Mouse (Mus musculus) layer of hippocampus, postnatal 14 days (tissue): ENCODE measurements around the gene Nr1h2. TPM values are rescaled to one million over a fixed set of nuclear protein-coding genes. Genes with fewer than 3 reads are reported as not detected.

ENCODE experiments used
- DNase-seq, 2 experiments: peaks; one replicate each; pipeline ENCODE4 v3.0.0; 2021 to 2022; ENCODE audit warnings: low spot score in 2 of 2, mixed read lengths in 1 of 2
- long read RNA-seq, 2 experiments: library from polyadenylated mRNA; stranded (forward); transcript quantifications; one replicate each; pipeline ENCODE4 v2.0.0; 2021
- total RNA-seq, 2 experiments: library from RNA; stranded (reverse); gene quantifications; 2 replicates each; pipeline ENCODE4 v1.2.3; 2021

Nr1h2 gene
- 10 to 100 TPM; 58.7 to 63.2 TPM for total RNA-seq
- long read RNA-seq, experiment 1, transcript Nr1h2-203 (10 exons, 1,988 nt), result minor isoform, 9 of 70 reads
- long read RNA-seq, experiment 1, transcript Nr1h2-201 (10 exons, 1,999 nt), result major isoform, 17 of 70 reads
- long read RNA-seq, experiment 1, partial matches to known transcripts, result 13 of 70 reads
- long read RNA-seq, experiment 1, other reads (novel, unspliced or antisense), result 24 of 70 reads
- long read RNA-seq, experiment 2, transcript Nr1h2-203 (10 exons, 1,988 nt), result minor isoform, 14 of 73 reads
- long read RNA-seq, experiment 2, transcript Nr1h2-201 (10 exons, 1,999 nt), result major isoform, 16 of 73 reads
- long read RNA-seq, experiment 2, transcript Nr1h2-202 (10 exons, 1,948 nt), result minor isoform, 5 of 73 reads
- long read RNA-seq, experiment 2, partial matches to known transcripts, result 7 of 73 reads
- long read RNA-seq, experiment 2, other reads (novel, unspliced or antisense), result 26 of 73 reads

GRCm38 (mm10) chr7:44553826-44554225 lies at the start of gene Nr1h2:
Nr1h2 (minus strand) TSS chr7:44553951.
- peak; percentile 92 to 96 for DNase-seq

GRCm38 (mm10) chr7:44603186-44603855 lies 49.6 kb upstream of the Nr1h2 start:
- DNase-seq, result no peak

GRCm38 (mm10) chr7:44602443-44602842 lies 48.7 kb upstream of the Nr1h2 start:
- peak; percentile 76 to 86 for DNase-seq

GRCm38 (mm10) chr7:44601646-44602045 lies 47.9 kb upstream of the Nr1h2 start:
- DNase-seq, result no peak

- no peak for DNase-seq
These were observed 47.0 kb upstream of the Nr1h2 start for GRCm38 (mm10) chr7:44600691-44601262.

GRCm38 (mm10) chr7:44598336-44598735 lies 44.6 kb upstream of the Nr1h2 start:
- no peak for DNase-seq

GRCm38 (mm10) chr7:44597666-44598065 lies 43.9 kb upstream of the Nr1h2 start:
- DNase-seq, result no peak

- DNase-seq, result no peak
These were observed 43.3 kb upstream of the Nr1h2 start for GRCm38 (mm10) chr7:44596996-44597538.

GRCm38 (mm10) chr7:44596051-44596450 lies 42.3 kb upstream of the Nr1h2 start:
- DNase-seq, result no peak

- DNase-seq, result no peak
These were observed 41.4 kb upstream of the Nr1h2 start for GRCm38 (mm10) chr7:44595131-44595561.

- peak; percentile 70 to 89 for DNase-seq
These were observed 40.5 kb upstream of the Nr1h2 start for GRCm38 (mm10) chr7:44594291-44594690.

GRCm38 (mm10) chr7:44593775-44594174 lies 40.0 kb upstream of the Nr1h2 start:
- peak; percentile 88 to 94 for DNase-seq

GRCm38 (mm10) chr7:44593051-44593450 lies 39.3 kb upstream of the Nr1h2 start:
- no peak for DNase-seq

- no peak for DNase-seq
These were observed 37.8 kb upstream of the Nr1h2 start for GRCm38 (mm10) chr7:44591348-44592116.

GRCm38 (mm10) chr7:44590402-44591347 lies 36.9 kb upstream of the Nr1h2 start, which contains the start of gene Kcnc3:
Kcnc3 (plus strand) TSS chr7:44590664.
- DNase-seq, result peak; percentile 87 to 96

GRCm38 (mm10) chr7:44589946-44590345 lies 36.2 kb upstream of the Nr1h2 start:
- peak in 1 of 2 experiments; percentile 72 for DNase-seq

- DNase-seq, result peak; percentile 72 to 80
These were observed 35.4 kb upstream of the Nr1h2 start for GRCm38 (mm10) chr7:44589149-44589548.

- DNase-seq, result no peak
These were observed 34.6 kb upstream of the Nr1h2 start for GRCm38 (mm10) chr7:44588338-44588737.

- no peak for DNase-seq
These were observed 33.9 kb upstream of the Nr1h2 start for GRCm38 (mm10) chr7:44587676-44588075.

- peak; percentile 84 to 90 for DNase-seq
These were observed 33.2 kb upstream of the Nr1h2 start for GRCm38 (mm10) chr7:44586930-44587329.
